8 mouse cellular contexts compared by ENCODE assay signal in genomic region chr4:123233492-123234084, GRCm38 (mm10). TPM values are rescaled to one million over a fixed set of nuclear protein-coding genes. Genes with fewer than 3 reads are reported as not detected.
DNase-seq lines count a peak whose midpoint lies in the region; ATAC-seq and TF ChIP-seq lines count a peak whose summit lies in the region.

Gene Heyl, plus strand, starts transcription at chr4:123233556.

- H3K4me1 ChIP-seq in hindbrain, embryonic 15.5 days (replicated peaks): peaks cover 8% of the 10 kb centered on the region
- peaks cover 6% of the 10 kb centered on the region for H3K4me1 ChIP-seq in liver, adult 2 months (ENCODE audit: control insufficient read depth, insufficient read depth, low read length)

- ATAC-seq in hindbrain, embryonic 15.5 days (ENCODE audit: low FRiP score, low read depth): no peak; the same call in 1 of the 2 replicates
- ATAC-seq in cerebellum, adult (ENCODE audit: insufficient number of reproducible peaks, low FRiP score, low TSS enrichment): no peak

- intact Hi-C loops in gastrocnemius, postnatal 14 days (cut with DNase I; ENCODE audit: low total_unique reads): no loop called here

- H3K9me3 ChIP-seq in hindbrain, embryonic 15.5 days: no peaks in the 10 kb centered on the region

- TF ChIP-seq CTCF in liver, adult 2 months (IDR thresholded peaks at IDR 0.05; ENCODE audit: low read depth, low read length): no peak

- peak; percentile 20 for DNase-seq in right cerebral cortex, postnatal 4 days
- DNase-seq in right cerebral cortex, postnatal 25 days: no peak
- DNase-seq in gastrocnemius, postnatal 14 days: peak; percentile 74
- no peak for DNase-seq in liver, adult 2 months (ENCODE audit: extremely low read depth, low read depth, low spot score)
- no peak for DNase-seq in cerebellum, postnatal 36 days

- H3K79me2 ChIP-seq in liver, adult 2 months (ENCODE audit: control insufficient read depth, insufficient read depth, low read length): no peaks in the 10 kb centered on the region
- peaks cover 20% of the 10 kb centered on the region for H3K79me2 ChIP-seq in myocyte (ENCODE audit: control insufficient read depth, insufficient read depth)

- peak within 1 kb of the TSS; percentile 61 for H3K4me2 ChIP-seq in hindbrain, embryonic 15.5 days
- peak within 1 kb of the TSS; percentile 57 for H3K4me2 ChIP-seq in myocyte (ENCODE audit: low read depth)

- no peak within 1 kb of the TSS for H3ac ChIP-seq in myocyte (ENCODE audit: control insufficient read depth, insufficient read length)

- WGBS in hindbrain, embryonic 15.5 days: 2% methylated on average over 52 of the region's 52 CpGs
- WGBS in liver, adult 2 months: 2% methylated on average over 52 of the region's 52 CpGs

- H3K36me3 ChIP-seq in hindbrain, embryonic 15.5 days: no peaks in the 10 kb centered on the region
- H3K36me3 ChIP-seq in liver, adult 2 months (ENCODE audit: control insufficient read depth, insufficient read depth, low read length): no peaks in the 10 kb centered on the region
- no peaks in the 10 kb centered on the region for H3K36me3 ChIP-seq in myocyte (ENCODE audit: control insufficient read depth, insufficient read depth)

- peak within 1 kb of the TSS; percentile 34 for H3K4me3 ChIP-seq in hindbrain, embryonic 15.5 days
- peak within 1 kb of the TSS; percentile 63 for H3K4me3 ChIP-seq in liver, adult 2 months (ENCODE audit: insufficient read depth, low read depth, low read length)
- H3K4me3 ChIP-seq in myocyte: peak within 1 kb of the TSS; percentile 27

- peaks cover 35% of the 10 kb centered on the region for H3K27me3 ChIP-seq in hindbrain, embryonic 15.5 days
- H3K27me3 ChIP-seq in liver, adult 2 months (ENCODE audit: control insufficient read depth, insufficient read depth, low read length): no peaks in the 10 kb centered on the region
- H3K27me3 ChIP-seq in myocyte (ENCODE audit: control insufficient read depth, insufficient read depth, insufficient read length): no peaks in the 10 kb centered on the region

- no peak within 1 kb of the TSS; the same call in 1 of the 2 replicates for H3K27ac ChIP-seq in hindbrain, embryonic 15.5 days (replicated peaks)
- H3K27ac ChIP-seq in liver, adult 2 months (replicated peaks; ENCODE audit: insufficient read depth, low read depth, low read length): no peak within 1 kb of the TSS

- TF ChIP-seq POLR2A in liver, adult 2 months (IDR thresholded peaks at IDR 0.05; ENCODE audit: extremely low read depth, insufficient read depth, low read length): no peak
- peak; percentile 66 for TF ChIP-seq POLR2A in myocyte (IDR thresholded peaks at IDR 0.05; ENCODE audit: insufficient read length, low read depth)

- no peak within 1 kb of the TSS; the same call in 1 of the 2 replicates for H3K9ac ChIP-seq in hindbrain, embryonic 15.5 days
- peak within 1 kb of the TSS; percentile 6; the same call in 1 of the 2 replicates for H3K9ac ChIP-seq in liver, adult 2 months (ENCODE audit: low read depth, low read length)

TF ChIP-seq in myocyte, 11 proteins besides CTCF, POLR2A, EP300 and RAD21:
- TF ChIP-seq USF1 (IDR thresholded peaks at IDR 0.05; ENCODE audit: low read depth): no peak
- peak in 1 of 3 experiments; percentile 43 for TF ChIP-seq MYOD1 (IDR thresholded peaks at IDR 0.05; ENCODE audit: control insufficient read depth in 1 of 3, insufficient read length in 2 of 3, low read depth in 2 of 3)
- TF ChIP-seq POLR2AphosphoS2 (IDR thresholded peaks at IDR 0.05; ENCODE audit: insufficient read length, low read depth): peak; percentile 46
TF ChIP-seq in myocyte: peak in this region for 2.

RNA-seq across cellular contexts. Expression of gene Heyl, which starts in this region (rescaled TPM):
- total RNA-seq in gastrocnemius, postnatal 14 days (2021): 10 to 100 TPM; 11.8 to 18.1 TPM
- polyA plus RNA-seq in hindbrain, embryonic 15.5 days (2015; fragmentation: Nextera tagmentation; extraction: Ambion mirVana): 6.4 and 6.5 TPM in 2 replicates
- total RNA-seq in liver, adult 2 months (2014; rRNA removed): 0.28 and 0.60 TPM in 2 replicates
- polyA plus RNA-seq in liver, adult 2 months (2012; rRNA removed): 1.0 and 1.4 TPM in 2 replicates
- 30.2 TPM for polyA plus RNA-seq in myocyte (2012; fragmentation: generic; extraction: Trizol)

Comparison
In these comparisons a context has a peak if more than half of its experiments do, and no peak if none do; other contexts are left out.
1. DNase-seq: peak in right cerebral cortex, postnatal 4 days (single experiment) and gastrocnemius, postnatal 14 days (single experiment); none in right cerebral cortex, postnatal 25 days (single experiment), liver, adult 2 months (single experiment) and cerebellum, postnatal 36 days (0 of 2).
2. Peak in every context shown above with its lines, with median percentiles within 50 percentile points of each other: H3K4me3 ChIP-seq.